Mouse (Mus musculus): ENCODE data around the gene Gm4214. TPM values are rescaled to one million over a fixed set of nuclear protein-coding genes. Genes with fewer than 3 reads are reported as not detected.
"Not testable (repeated sequence)": the region's sequence is repeated elsewhere in the genome, so short reads cannot be mapped to it uniquely, and the experiment has no call there.

Gm4214 gene
- total RNA-seq (2012; rRNA removed) = not detected in 2 replicates
- not detected for polyA plus RNA-seq (2012; ENCODE audit: insufficient read depth in 1 of 2, insufficient read length in 2 of 2, low read depth in 1 of 2, low replicate concordance in 2 of 2, missing spikeins in 1 of 2)

GRCm38 (mm10) chr7:22984573-22984972 is at the start of gene Gm4214:
Gm4214 (minus strand) TSS chr7:22984673.
- not testable (repeated sequence) for DNase-seq (ENCODE audit: low read depth, low spot score); H3K4me3 ChIP-seq (ENCODE audit: control insufficient read depth in 1 of 2, insufficient read depth in 1 of 2, low read depth in 2 of 2, low read length in 2 of 2); H3K27me3 ChIP-seq (ENCODE audit: control insufficient read depth in 1 of 2, insufficient read depth in 2 of 2, low read length in 2 of 2); H3K27ac ChIP-seq (ENCODE audit: control insufficient read depth, low read depth, low read length); H3K79me2 ChIP-seq (ENCODE audit: control insufficient read depth, insufficient read depth, low read length, poor library complexity); H3K9me3 ChIP-seq (replicated peaks; ENCODE audit: insufficient read depth, low read length); H3K4me1 ChIP-seq (ENCODE audit: control insufficient read depth in 1 of 2, insufficient read depth in 2 of 2, low read length in 2 of 2); H3K9ac ChIP-seq (ENCODE audit: control insufficient read depth, low read depth, low read length, poor library complexity, severe bottlenecking); H3K36me3 ChIP-seq (ENCODE audit: control insufficient read depth in 1 of 2, insufficient read depth in 2 of 2, low read length in 2 of 2)

GRCm38 (mm10) chr7:23019823-23020222 is 35.4 kb upstream of the Gm4214 start, which contains the start of gene Gm4216:
Gm4216 (minus strand) TSS chr7:23019923.
- not testable (repeated sequence) for H3K9me3 ChIP-seq (replicated peaks; ENCODE audit: insufficient read depth, low read length); H3K79me2 ChIP-seq (ENCODE audit: control insufficient read depth, insufficient read depth, low read length, poor library complexity); H3K27me3 ChIP-seq (ENCODE audit: control insufficient read depth in 1 of 2, insufficient read depth in 2 of 2, low read length in 2 of 2)

More at GRCm38 (mm10) chr7:23019823-23020222, 35.4 kb upstream of the Gm4214 start, which contains the start of gene Gm4216:
- H3K4me3 ChIP-seq (ENCODE audit: control insufficient read depth in 1 of 2, insufficient read depth in 1 of 2, low read depth in 2 of 2, low read length in 2 of 2); H3K27ac ChIP-seq (ENCODE audit: control insufficient read depth, low read depth, low read length); H3K9ac ChIP-seq (ENCODE audit: control insufficient read depth, low read depth, low read length, poor library complexity, severe bottlenecking); DNase-seq (ENCODE audit: low read depth, low spot score); H3K4me1 ChIP-seq (ENCODE audit: control insufficient read depth in 1 of 2, insufficient read depth in 2 of 2, low read length in 2 of 2); H3K36me3 ChIP-seq (ENCODE audit: control insufficient read depth in 1 of 2, insufficient read depth in 2 of 2, low read length in 2 of 2): not testable (repeated sequence)

Other genes with a start within 250 kb of the Gm4214 start
- not detected in 2 replicates for gene Vmn1r157, start 223.0 kb downstream of the Gm4214 start, total RNA-seq (2012; rRNA removed)
- not detected for gene Vmn1r157, start 223.0 kb downstream of the Gm4214 start, polyA plus RNA-seq (2012; ENCODE audit: insufficient read depth in 1 of 2, insufficient read length in 2 of 2, low read depth in 1 of 2, low replicate concordance in 2 of 2, missing spikeins in 1 of 2)
- gene Vmn1r158, start 193.9 kb downstream of the Gm4214 start, total RNA-seq (2012; rRNA removed) = not detected in 2 replicates
- gene Vmn1r158, start 193.9 kb downstream of the Gm4214 start, polyA plus RNA-seq (2012; ENCODE audit: insufficient read depth in 1 of 2, insufficient read length in 2 of 2, low read depth in 1 of 2, low replicate concordance in 2 of 2, missing spikeins in 1 of 2) = not detected
- gene Vmn1r159, start 141.1 kb downstream of the Gm4214 start, total RNA-seq (2012; rRNA removed) = not detected in 2 replicates
- not detected for gene Vmn1r159, start 141.1 kb downstream of the Gm4214 start, polyA plus RNA-seq (2012; ENCODE audit: insufficient read depth in 1 of 2, insufficient read length in 2 of 2, low read depth in 1 of 2, low replicate concordance in 2 of 2, missing spikeins in 1 of 2)
- gene Vmn1r160, start 113.4 kb downstream of the Gm4214 start, total RNA-seq (2012; rRNA removed) = not detected in 2 replicates
- not detected for gene Vmn1r160, start 113.4 kb downstream of the Gm4214 start, polyA plus RNA-seq (2012; ENCODE audit: insufficient read depth in 1 of 2, insufficient read length in 2 of 2, low read depth in 1 of 2, low replicate concordance in 2 of 2, missing spikeins in 1 of 2)
- gene Gm4216, start 35.2 kb upstream of the Gm4214 start, total RNA-seq (2012; rRNA removed) = not detected in 2 replicates
- gene Gm4216, start 35.2 kb upstream of the Gm4214 start, polyA plus RNA-seq (2012; ENCODE audit: insufficient read depth in 1 of 2, insufficient read length in 2 of 2, low read depth in 1 of 2, low replicate concordance in 2 of 2, missing spikeins in 1 of 2) = not detected
- not detected in 2 replicates for gene Vmn1r163, start 70.9 kb upstream of the Gm4214 start, total RNA-seq (2012; rRNA removed)
- not detected for gene Vmn1r163, start 70.9 kb upstream of the Gm4214 start, polyA plus RNA-seq (2012; ENCODE audit: insufficient read depth in 1 of 2, insufficient read length in 2 of 2, low read depth in 1 of 2, low replicate concordance in 2 of 2, missing spikeins in 1 of 2)
- not detected in 2 replicates for gene Gm8720, start 82.8 kb upstream of the Gm4214 start, total RNA-seq (2012; rRNA removed)
- not detected for gene Gm8720, start 82.8 kb upstream of the Gm4214 start, polyA plus RNA-seq (2012; ENCODE audit: insufficient read depth in 1 of 2, insufficient read length in 2 of 2, low read depth in 1 of 2, low replicate concordance in 2 of 2, missing spikeins in 1 of 2)
- not detected in 2 replicates for gene Gm10662, start 159.8 kb upstream of the Gm4214 start, total RNA-seq (2012; rRNA removed)
- not detected for gene Gm10662, start 159.8 kb upstream of the Gm4214 start, polyA plus RNA-seq (2012; ENCODE audit: insufficient read depth in 1 of 2, insufficient read length in 2 of 2, low read depth in 1 of 2, low replicate concordance in 2 of 2, missing spikeins in 1 of 2)
- not detected in 2 replicates for gene Vmn1r165, start 232.7 kb upstream of the Gm4214 start, total RNA-seq (2012; rRNA removed)
- not detected for gene Vmn1r165, start 232.7 kb upstream of the Gm4214 start, polyA plus RNA-seq (2012; ENCODE audit: insufficient read depth in 1 of 2, insufficient read length in 2 of 2, low read depth in 1 of 2, low replicate concordance in 2 of 2, missing spikeins in 1 of 2)